Mouse (Mus musculus) forelimb bud, embryonic 11.5 days (tissue): ENCODE measurements around the gene Gm45716.

ENCODE experiments used
- DNase-seq: peaks from one replicate; pipeline ENCODE4 v3.0.0-alpha.2; 2012; ENCODE audit warnings: low read depth, low spot score

Gene Gm45716

GRCm38 (mm10) chr11:90214246-90214645 is 26.8 kb downstream of the Gm45716 start:
- DNase-seq = no peak

- DNase-seq = no peak
Observed at GRCm38 (mm10) chr11:90220022-90220645, 32.7 kb downstream of the Gm45716 start.

GRCm38 (mm10) chr11:90220750-90221149 is 33.3 kb downstream of the Gm45716 start:
- no peak for DNase-seq

- DNase-seq = no peak
Observed at GRCm38 (mm10) chr11:90224914-90225470, 37.5 kb downstream of the Gm45716 start.

- DNase-seq = no peak
Observed at GRCm38 (mm10) chr11:90227000-90227922, 39.8 kb downstream of the Gm45716 start.

GRCm38 (mm10) chr11:90228251-90228949 is 40.9 kb downstream of the Gm45716 start:
- DNase-seq = no peak

GRCm38 (mm10) chr11:90229800-90230199 is 42.3 kb downstream of the Gm45716 start:
- DNase-seq = no peak

GRCm38 (mm10) chr11:90230671-90231070 is 43.2 kb downstream of the Gm45716 start:
- DNase-seq = no peak

GRCm38 (mm10) chr11:90231631-90232030 is 44.1 kb downstream of the Gm45716 start:
- DNase-seq = no peak

- DNase-seq = no peak
Observed at GRCm38 (mm10) chr11:90232685-90233084, 45.2 kb downstream of the Gm45716 start.

- DNase-seq = no peak
Observed at GRCm38 (mm10) chr11:90235221-90235620, 47.7 kb downstream of the Gm45716 start.

- DNase-seq = no peak
Observed at GRCm38 (mm10) chr11:90237616-90238015, 50.1 kb downstream of the Gm45716 start.

- DNase-seq = no peak
Observed at GRCm38 (mm10) chr11:90238657-90239056, 51.2 kb downstream of the Gm45716 start.

- no peak for DNase-seq
Observed at GRCm38 (mm10) chr11:90240652-90241330, 53.3 kb downstream of the Gm45716 start.

GRCm38 (mm10) chr11:90241874-90242273 is 54.4 kb downstream of the Gm45716 start:
- no peak for DNase-seq

- DNase-seq = no peak
Observed at GRCm38 (mm10) chr11:90243300-90243699, 55.8 kb downstream of the Gm45716 start.

GRCm38 (mm10) chr11:90245630-90246029 is 58.1 kb downstream of the Gm45716 start:
- DNase-seq = no peak

- DNase-seq = no peak
Observed at GRCm38 (mm10) chr11:90246676-90247075, 59.2 kb downstream of the Gm45716 start.

- DNase-seq = no peak
Observed at GRCm38 (mm10) chr11:90247793-90248192, 60.3 kb downstream of the Gm45716 start.

- DNase-seq = peak; percentile 99
Observed at GRCm38 (mm10) chr11:90249025-90249650, 61.7 kb downstream of the Gm45716 start, which contains the start of gene Mmd. Gene Mmd, plus strand, starts transcription at chr11:90249456.

- DNase-seq = no peak
Observed at GRCm38 (mm10) chr11:90249701-90250141, 62.2 kb downstream of the Gm45716 start.
